Mouse (Mus musculus): ENCODE data around the gene Hoxd9.
A peak's percentile ranks its signal among the peaks of the same experiment; 100 is the strongest.

Hoxd9 gene

GRCm38 (mm10) chr2:74696442-74697335 is 838 bp upstream of the Hoxd9 start:
- DNase-seq (ENCODE audit: low spot score in 2 of 2), result peak in 1 of 2 experiments; percentile 18

DNA sequence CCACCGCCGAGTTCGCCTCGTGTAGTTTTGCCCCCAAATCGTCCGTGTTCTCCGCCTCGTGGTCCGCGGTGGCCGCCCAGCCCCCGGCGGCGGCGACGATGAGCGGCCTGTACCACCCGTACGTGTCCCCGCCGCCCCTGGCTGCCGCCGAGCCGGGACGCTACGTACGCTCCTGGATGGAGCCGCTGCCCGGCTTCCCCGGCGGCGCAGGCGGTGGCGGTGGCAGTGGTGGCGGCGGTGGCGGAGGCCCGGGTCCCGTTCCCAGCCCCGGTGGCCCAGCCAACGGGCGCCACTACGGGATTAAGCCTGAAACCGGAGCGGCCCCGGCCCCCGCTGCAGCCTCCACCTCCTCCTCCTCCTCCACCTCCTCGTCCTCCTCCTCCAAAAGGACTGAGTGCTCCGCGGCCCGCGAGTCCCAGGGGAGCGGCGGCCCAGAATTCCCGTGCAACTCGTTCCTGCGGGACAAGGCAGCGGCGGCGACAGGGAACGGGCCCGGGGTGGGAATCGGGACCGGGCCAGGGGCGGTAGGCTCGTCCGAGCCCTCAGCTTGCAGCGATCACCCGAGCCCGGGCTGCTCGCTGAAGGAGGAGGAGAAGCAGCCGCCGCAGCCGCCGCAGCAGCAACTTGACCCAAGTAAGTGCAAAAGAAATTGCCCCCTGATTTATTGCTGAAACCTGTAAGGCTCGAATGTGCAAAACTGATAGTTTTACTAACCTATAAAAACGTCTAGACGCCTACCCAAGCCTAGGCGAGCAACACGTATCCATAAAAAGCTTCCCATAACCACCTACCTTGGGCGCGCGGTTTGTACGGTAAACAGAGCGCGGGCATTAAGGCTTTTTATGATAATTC is 900 bp downstream of the Hoxd9 start:
- peak in 1 of 2 experiments; percentile 42 for DNase-seq (ENCODE audit: low spot score in 2 of 2)

DNA sequence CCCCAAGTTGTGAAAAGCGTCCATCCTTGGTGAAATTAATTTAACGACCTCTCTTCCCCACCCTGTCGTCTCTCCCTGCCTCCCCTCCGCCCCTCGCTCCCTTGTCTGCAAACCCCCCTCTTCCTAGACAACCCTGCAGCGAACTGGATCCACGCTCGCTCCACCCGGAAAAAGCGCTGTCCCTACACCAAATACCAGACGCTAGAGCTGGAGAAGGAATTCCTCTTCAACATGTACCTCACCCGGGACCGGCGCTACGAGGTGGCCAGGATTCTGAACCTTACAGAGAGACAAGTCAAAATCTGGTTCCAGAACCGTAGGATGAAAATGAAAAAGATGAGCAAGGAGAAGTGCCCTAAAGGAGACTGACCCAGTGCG is 1.5 kb downstream of the Hoxd9 start:
- DNase-seq (ENCODE audit: low spot score in 2 of 2), result no peak

GRCm38 (mm10) chr2:74699664-74700545 is 2.4 kb downstream of the Hoxd9 start:
- DNase-seq (ENCODE audit: low spot score in 2 of 2), result peak in 1 of 2 experiments; percentile 27

GRCm38 (mm10) chr2:74700546-74701112 is 3.1 kb downstream of the Hoxd9 start:
- peak in 1 of 2 experiments; percentile 27 for DNase-seq (ENCODE audit: low spot score in 2 of 2)

DNA sequence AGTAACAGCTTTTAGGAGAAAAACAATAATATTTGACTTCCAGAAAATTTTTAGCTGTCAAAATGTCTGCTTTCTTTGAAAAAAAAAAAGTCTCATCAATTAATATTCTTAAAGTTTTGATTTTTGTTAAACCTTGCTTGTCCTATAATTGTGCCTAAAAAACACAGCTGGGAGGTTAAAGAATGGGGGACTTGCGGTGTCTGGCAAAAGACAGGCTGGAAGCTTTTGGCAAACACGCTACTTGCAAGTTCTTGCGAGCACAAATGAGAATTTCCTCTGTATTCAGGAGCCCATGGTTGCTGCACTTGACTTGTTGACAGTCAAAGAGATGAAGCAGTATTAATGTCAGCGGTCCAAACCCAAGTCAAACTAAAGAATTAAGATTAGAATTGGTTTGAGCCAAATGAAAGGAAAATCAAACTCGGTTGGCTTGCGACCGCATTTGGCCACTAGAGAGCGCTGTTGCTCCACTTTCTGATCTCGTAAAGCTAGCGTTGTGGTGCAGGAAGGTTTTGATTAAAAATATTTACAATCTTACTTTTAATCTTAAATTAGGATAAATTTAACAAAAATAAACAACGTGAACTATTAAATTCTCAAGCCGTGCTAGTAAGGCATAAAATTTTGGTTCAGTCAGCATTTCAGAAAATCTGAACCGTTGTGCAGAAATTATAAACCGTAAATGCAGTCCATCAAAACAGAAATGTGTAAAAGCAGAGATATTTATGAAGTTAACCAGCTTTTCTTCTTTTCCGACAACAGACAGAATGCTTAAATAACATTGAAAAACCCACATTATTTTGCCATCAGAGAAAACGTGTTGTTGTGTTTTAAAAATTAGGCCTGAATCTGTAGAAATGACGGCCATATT is 4.7 kb downstream of the Hoxd9 start:
- DNase-seq (ENCODE audit: low spot score in 2 of 2), result peak in 1 of 2 experiments; percentile 85

GRCm38 (mm10) chr2:74702820-74703219 is 5.3 kb downstream of the Hoxd9 start:
- no peak for DNase-seq (ENCODE audit: low spot score in 2 of 2)

- DNase-seq (ENCODE audit: low spot score in 2 of 2), result no peak
Measured at GRCm38 (mm10) chr2:74703317-74703716, 5.8 kb downstream of the Hoxd9 start.

DNA sequence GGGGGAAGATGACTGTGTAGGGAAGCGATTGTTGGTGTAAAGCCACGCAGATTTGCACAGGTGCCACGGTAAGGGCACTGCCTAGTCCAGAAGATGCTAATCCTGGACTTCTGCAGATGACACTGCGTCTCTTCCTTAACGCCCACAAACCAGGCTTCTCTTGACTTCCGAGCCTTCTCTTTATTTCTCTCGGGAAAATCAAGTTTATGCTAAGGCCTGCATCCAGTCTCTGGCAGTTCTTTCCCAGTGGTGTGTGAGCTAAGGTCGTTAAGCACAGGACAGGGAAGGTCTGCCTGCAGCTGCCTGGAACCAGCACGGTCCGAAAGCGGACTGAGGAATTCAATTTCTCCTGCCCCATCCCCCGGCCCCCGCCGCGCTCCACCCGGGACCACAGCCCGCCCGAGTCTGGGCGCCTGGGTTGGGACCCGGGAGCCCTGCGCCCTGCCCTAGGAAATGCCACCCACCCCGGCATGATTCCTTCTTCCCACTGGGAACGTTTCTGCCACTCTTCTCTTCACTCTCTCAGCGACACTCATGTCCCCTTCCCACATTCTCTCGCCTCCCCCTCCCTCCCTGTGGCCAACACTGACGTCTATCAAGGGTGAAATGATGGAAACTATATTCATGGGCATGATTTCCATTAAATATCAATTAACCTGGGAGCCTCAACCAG is 6.3 kb downstream of the Hoxd9 start:
- no peak for DNase-seq (ENCODE audit: low spot score in 2 of 2)

DNA sequence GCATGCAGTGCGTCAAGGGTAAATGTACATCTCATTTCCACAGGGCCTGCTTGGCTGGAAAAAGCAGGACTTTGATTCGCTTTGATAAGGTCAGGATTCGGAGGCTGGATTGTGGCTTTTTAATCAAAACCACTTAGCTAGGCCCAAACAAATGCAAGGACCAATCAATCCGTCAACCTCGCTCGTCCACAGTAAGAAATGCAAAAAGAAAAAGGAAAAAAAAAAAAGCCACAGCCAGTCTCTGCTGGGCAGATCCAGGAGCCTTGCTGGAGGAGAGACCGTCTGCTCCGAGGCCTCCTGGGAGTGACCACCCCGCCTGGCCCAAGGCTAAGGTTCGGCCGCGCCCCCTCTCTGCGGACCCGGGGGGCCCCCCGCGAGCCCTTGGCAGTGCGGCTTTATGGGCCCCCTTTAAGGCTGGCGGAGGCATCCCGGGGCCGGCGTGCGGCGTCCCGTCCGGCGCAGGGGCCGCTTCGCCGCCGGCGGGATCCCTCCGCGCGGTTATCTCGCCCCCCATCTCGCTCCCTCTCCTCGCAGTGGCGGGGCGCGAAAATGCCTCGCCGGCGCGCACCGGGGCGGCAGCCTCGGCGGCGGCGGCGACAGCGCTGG is 7.0 kb downstream of the Hoxd9 start, which contains the start of gene Hoxd8:
Gene Hoxd8, plus strand, starts transcription at position 223 of the 606 bp plus-strand sequence.
- peak; percentile 86 to 87 for DNase-seq (ENCODE audit: low spot score in 2 of 2)

- DNase-seq (ENCODE audit: low spot score in 2 of 2), result no peak
Measured at GRCm38 (mm10) chr2:74704999-74705466, 7.5 kb downstream of the Hoxd9 start.

- DNase-seq (ENCODE audit: low spot score in 2 of 2), result peak in 1 of 2 experiments; percentile 79
Measured at GRCm38 (mm10) chr2:74705467-74706089, 8.1 kb downstream of the Hoxd9 start.

GRCm38 (mm10) chr2:74706393-74706960 is 8.9 kb downstream of the Hoxd9 start:
- no peak for DNase-seq (ENCODE audit: low spot score in 2 of 2)

GRCm38 (mm10) chr2:74707599-74707998 is 10.1 kb downstream of the Hoxd9 start:
- DNase-seq (ENCODE audit: low spot score in 2 of 2), result no peak

DNA sequence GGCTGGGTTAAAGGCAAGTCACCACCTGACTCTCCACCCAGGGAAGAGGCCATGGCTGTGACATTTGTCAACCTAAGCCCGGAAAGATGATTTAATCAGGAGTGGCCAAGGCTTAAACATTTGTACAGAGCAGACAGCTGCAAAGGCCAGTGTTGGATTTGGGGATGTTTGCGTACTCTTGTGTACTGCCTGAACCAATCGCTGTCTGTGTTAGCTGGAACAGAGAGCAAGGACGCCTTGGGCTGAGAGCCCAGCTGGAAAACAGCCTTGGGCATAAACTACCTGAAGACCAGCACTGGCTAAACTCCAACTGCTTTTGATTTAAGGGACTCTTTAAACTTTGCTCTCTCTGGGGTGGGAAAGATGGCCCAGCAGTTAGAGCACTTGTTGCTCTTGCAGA is 11.1 kb downstream of the Hoxd9 start:
- DNase-seq (ENCODE audit: low spot score in 2 of 2), result no peak

DNA sequence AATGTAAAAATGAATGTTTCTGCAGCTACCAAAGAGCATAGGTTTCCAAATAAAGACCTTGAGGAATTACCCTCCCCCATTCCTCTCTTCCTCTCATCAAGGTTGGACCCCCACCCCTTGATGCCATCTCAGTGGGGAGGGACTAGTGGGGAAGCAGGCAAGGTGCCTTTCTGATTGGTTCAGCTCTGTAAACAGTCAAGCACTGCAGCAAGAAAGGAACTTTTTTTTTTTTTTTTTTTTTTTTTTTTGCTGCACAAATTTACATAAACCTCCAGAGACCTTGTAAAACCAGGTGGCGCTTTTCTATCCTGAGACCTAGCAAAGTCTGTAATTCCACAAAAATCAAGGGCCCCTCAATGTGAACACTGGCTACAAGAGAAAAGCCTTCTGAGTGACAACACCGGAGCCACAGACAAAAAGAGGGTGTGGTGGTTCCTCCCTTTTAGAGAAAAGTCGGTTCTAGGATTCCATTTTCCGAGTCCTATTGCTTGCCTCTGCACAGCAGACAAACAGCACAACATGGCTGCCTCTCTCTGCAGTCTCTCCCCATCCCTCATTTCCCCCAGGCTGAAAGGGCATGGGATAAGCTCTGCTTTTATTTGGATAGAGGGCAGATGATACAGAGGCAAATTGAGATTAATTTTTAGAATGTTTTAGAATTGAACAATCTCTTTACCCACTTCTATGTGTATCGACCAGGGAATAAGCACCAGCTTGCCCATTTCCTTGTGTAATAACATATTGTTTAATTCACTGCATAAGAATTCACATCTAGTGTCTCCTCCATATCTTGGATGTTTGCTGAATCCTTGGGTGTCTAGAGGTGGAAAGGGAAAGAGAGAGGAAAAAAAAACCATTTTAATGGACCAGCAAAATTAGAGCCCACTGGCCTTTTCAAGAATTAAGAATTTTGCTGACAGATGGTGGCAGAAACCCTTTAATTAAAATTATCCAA is 12.2 kb downstream of the Hoxd9 start:
- no peak for DNase-seq (ENCODE audit: low spot score in 2 of 2)

- no peak for DNase-seq (ENCODE audit: low spot score in 2 of 2)
Measured at GRCm38 (mm10) chr2:74710929-74711543, 13.5 kb downstream of the Hoxd9 start.
